Mouse (Mus musculus) heart, embryonic 14.5 days (tissue): Measurements from ENCODE around the gene Ddi2. TPM values are rescaled to one million over a fixed set of nuclear protein-coding genes. Genes with fewer than 3 reads are reported as not detected.

Experiments used
- ATAC-seq: fragments of 200-750 bp; cut with Nextera tagmentation; 2 replicates; pipeline ENCODE4 v1.8.0; 2017; ENCODE audit warnings: low read depth, moderate TSS enrichment; ENCODE audit not compliant: insufficient number of reproducible peaks, insufficient read depth, low FRiP score
- H3K27ac ChIP-seq, 2 experiments: fragments of 200-500 bp in 1 of 2; fragments of 300-500 bp in 1 of 2; sonication (generic) in 1 of 2; replicated peaks in 1 of 2; 2 replicates each; pipeline ENCODE4 v1.5.1; 2012 to 2014; ENCODE audit warnings: low read depth in 2 of 2, low read length in 2 of 2, control low read depth in 1 of 2, mild to moderate bottlenecking in 1 of 2, mixed read lengths in 1 of 2; ENCODE audit not compliant: control insufficient read depth in 1 of 2, insufficient read depth in 1 of 2
- H3K27me3 ChIP-seq: fragments of 300-500 bp; sonication (generic); 2 replicates; pipeline ENCODE4 v1.6.1; 2014; ENCODE audit warnings: mild to moderate bottlenecking, low read length, control low read depth; ENCODE audit not compliant: control insufficient read depth, insufficient read depth
- H3K36me3 ChIP-seq: fragments of 300-500 bp; sonication (generic); 2 replicates; pipeline ENCODE4 v1.6.1; 2014; ENCODE audit warnings: mild to moderate bottlenecking, control low read depth, low read length, mixed read lengths; ENCODE audit not compliant: control insufficient read depth, insufficient read depth
- H3K4me1 ChIP-seq, 2 experiments: fragments of 200-500 bp in 1 of 2; fragments of 300-500 bp in 1 of 2; sonication (generic) in 1 of 2; 2 replicates each; pipeline ENCODE4 v1.6.1; 2012 to 2014; ENCODE audit warnings: low read length in 2 of 2, control low read depth in 1 of 2, mixed read lengths in 1 of 2; ENCODE audit not compliant: control insufficient read depth in 2 of 2, insufficient read depth in 2 of 2
- H3K4me2 ChIP-seq: fragments of 300-500 bp; sonication (generic); 2 replicates; pipeline ENCODE4 v1.6.1; 2014; ENCODE audit warnings: mild to moderate bottlenecking, low read length
- H3K4me3 ChIP-seq, 2 experiments: fragments of 200-500 bp in 1 of 2; fragments of 300-500 bp in 1 of 2; sonication (generic) in 1 of 2; 2 replicates each; pipeline ENCODE4 v1.5.1; 2012 to 2014; ENCODE audit warnings: low read length in 2 of 2, mild to moderate bottlenecking in 2 of 2, control low read depth in 1 of 2, low read depth in 1 of 2, moderate library complexity in 1 of 2; ENCODE audit not compliant: control insufficient read depth in 1 of 2, insufficient read depth in 1 of 2
- H3K9ac ChIP-seq: fragments of 300-500 bp; sonication (generic); 2 replicates; pipeline ENCODE4 v1.6.1; 2014; ENCODE audit warnings: mild to moderate bottlenecking, low read length
- H3K9me3 ChIP-seq: fragments of 300-500 bp; sonication (generic); 2 replicates; pipeline ENCODE4 v1.6.1; 2016; ENCODE audit warnings: low read length, control low read depth; ENCODE audit not compliant: control insufficient read depth
- WGBS: fragments of 180-500 bp; shearing (Covaris S2); extraction: QIAGEN DNeasy Blood & Tissue Kit; methylation state at CpG from one replicate; pipeline ENCODE4 v1.1.7; 2014; 5-methylcytosine and 5-hydroxymethylcytosine counted together
- polyA plus RNA-seq: library from polyadenylated mRNA; unstranded; fragments of >200 nt; fragmentation: Nextera tagmentation; extraction: Ambion mirVana; gene quantifications from 2 replicates; pipeline ENCODE4 v1.2.1, GENCODE M21; 2014

The Ddi2 gene
- polyA plus RNA-seq, 1 experiment from 2014 or later, result 12.0 TPM

DNA sequence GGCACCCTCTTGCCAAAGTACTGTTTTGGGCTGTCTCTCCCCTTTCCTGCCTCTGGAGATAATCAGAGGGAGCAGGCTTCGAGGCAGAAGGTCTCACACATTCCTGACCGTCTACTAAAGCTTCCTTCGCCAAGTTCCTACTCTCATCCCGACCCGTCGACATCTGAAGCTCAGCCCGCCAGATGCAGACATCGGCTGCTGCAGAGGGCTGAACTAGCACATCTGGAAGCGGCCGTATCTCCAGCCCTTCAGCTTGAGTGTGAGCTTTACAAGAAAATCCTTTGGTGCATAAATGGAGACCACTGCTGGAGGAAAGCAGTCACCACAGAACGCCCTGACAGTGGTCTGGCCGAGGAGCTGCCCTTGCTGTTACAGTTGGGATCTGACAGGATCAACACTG lies 42.3 kb downstream of the Ddi2 start:
- Histone ChIP-seq H3K9me3 (no peaks in the 10 kb centered on the region), H3K27ac (no peak overlapping the region), H3K4me2 (no peak overlapping the region), H3K36me3 (peaks cover 42% of the 10 kb centered on the region), H3K27me3 (no peaks in the 10 kb centered on the region), H3K4me1 (peaks cover 26 to 38% of the 10 kb centered on the region in 2 experiments), H3K4me3 (no peak overlapping the region), H3K9ac (no peak overlapping the region)
- ATAC-seq, result 0 out of 2 replicates have a peak, but pooled peaks have one; percentile 32
- WGBS, result 31% methylated on average over 12 of the region's 12 CpGs

- 88% methylated on average over 2 of the region's 2 CpGs for WGBS
- H3K9ac ChIP-seq, result no peak overlapping the region
- H3K4me1 ChIP-seq, result peaks cover 21 to 32% of the 10 kb centered on the region in 2 experiments
- H3K27ac ChIP-seq, result no peak overlapping the region
- ATAC-seq, result no peak
- H3K4me3 ChIP-seq, result no peak overlapping the region
- H3K27me3 ChIP-seq, result no peaks in the 10 kb centered on the region
- peaks cover 25% of the 10 kb centered on the region for H3K36me3 ChIP-seq
- no peaks in the 10 kb centered on the region for H3K9me3 ChIP-seq
- H3K4me2 ChIP-seq, result no peak overlapping the region
Measured at GRCm38 (mm10) chr4:141679016-141679415, 44.2 kb downstream of the Ddi2 start.

- Histone ChIP-seq H3K9me3 (no peaks in the 10 kb centered on the region), H3K27ac (no peak overlapping the region), H3K9ac (no peak overlapping the region), H3K4me1 (peaks cover 5 to 9% of the 10 kb centered on the region in 2 experiments), H3K36me3 (peaks cover 8% of the 10 kb centered on the region; the same call in 1 of the 2 replicates), H3K4me3 (no peak overlapping the region), H3K4me2 (no peak overlapping the region), H3K27me3 (no peaks in the 10 kb centered on the region)
- 67% methylated on average over 5 of the region's 5 CpGs for WGBS
- no peak for ATAC-seq
Measured at GRCm38 (mm10) chr4:141676462-141676979, 46.7 kb downstream of the Ddi2 start.

- Histone ChIP-seq H3K4me1 (peaks cover 0 to 3% of the 10 kb centered on the region in 2 experiments; a peak in 1 of 4 replicates), H3K4me3 (no peak overlapping the region), H3K4me2 (no peak overlapping the region), H3K36me3 (no peaks in the 10 kb centered on the region), H3K9ac (no peak overlapping the region), H3K27ac (no peak overlapping the region), H3K9me3 (no peaks in the 10 kb centered on the region), H3K27me3 (no peaks in the 10 kb centered on the region)
- ATAC-seq, result no peak
- 67% methylated on average over 13 of the region's 13 CpGs for WGBS
Measured at GRCm38 (mm10) chr4:141672325-141672724, 50.9 kb downstream of the Ddi2 start.

- no peaks in the 10 kb centered on the region for H3K27me3 ChIP-seq
- ATAC-seq, result no peak
- H3K27ac ChIP-seq, result no peak overlapping the region
- H3K9ac ChIP-seq, result no peak overlapping the region
- WGBS, result 78% methylated on average over 4 of the region's 4 CpGs
- no peaks in the 10 kb centered on the region for H3K36me3 ChIP-seq
- no peaks in the 10 kb centered on the region for H3K9me3 ChIP-seq
- H3K4me3 ChIP-seq, result no peak overlapping the region
- H3K4me2 ChIP-seq, result no peak overlapping the region
- H3K4me1 ChIP-seq, result peaks cover 0 to 3% of the 10 kb centered on the region in 2 experiments; a peak in 1 of 4 replicates
Measured at GRCm38 (mm10) chr4:141671389-141671788, 51.8 kb downstream of the Ddi2 start.

GRCm38 (mm10) chr4:141669898-141670712 lies 53.1 kb downstream of the Ddi2 start:
- no peak overlapping the region for H3K4me2 ChIP-seq
- H3K27ac ChIP-seq, result no peak overlapping the region
- no peak overlapping the region for H3K4me3 ChIP-seq
- H3K4me1 ChIP-seq, result no peaks in the 10 kb centered on the region
- no peak overlapping the region for H3K9ac ChIP-seq
- no peaks in the 10 kb centered on the region for H3K27me3 ChIP-seq
- H3K9me3 ChIP-seq, result no peaks in the 10 kb centered on the region
- ATAC-seq, result no peak
- H3K36me3 ChIP-seq, result no peaks in the 10 kb centered on the region
- 85% methylated on average over 18 of the region's 18 CpGs for WGBS

DNA sequence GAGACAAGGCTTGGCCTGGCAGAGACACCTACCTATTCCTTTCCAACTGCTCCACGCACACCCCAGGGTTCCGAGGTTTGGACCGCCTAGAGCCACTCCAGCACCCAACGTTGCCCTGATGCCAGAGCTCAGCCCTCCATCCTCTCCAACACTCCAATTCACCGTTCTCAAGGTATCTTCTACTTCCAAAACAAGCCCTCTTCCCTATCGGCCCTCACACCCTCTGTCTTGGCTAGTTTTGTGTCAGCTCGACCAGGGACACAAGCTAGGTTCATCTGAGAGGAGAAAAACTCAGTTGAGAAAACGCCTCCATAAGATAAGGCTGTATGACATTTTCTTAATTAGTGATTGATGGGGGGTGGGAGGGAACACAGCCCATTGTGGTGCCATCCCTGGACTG lies 58.4 kb downstream of the Ddi2 start, which contains the start of gene Plekhm2:
Plekhm2 (minus strand) TSS at position 101 of the 400 bp plus-strand sequence.
- H3K27ac ChIP-seq, result peak within 1 kb of the TSS; percentile 53 to 91
- peaks cover 20% of the 10 kb centered on the region for H3K36me3 ChIP-seq
- peak within 1 kb of the TSS; percentile 75 for H3K4me2 ChIP-seq
- no peak for ATAC-seq
- WGBS, result 55% methylated on average over 8 of the region's 8 CpGs
- no peaks in the 10 kb centered on the region for H3K9me3 ChIP-seq
- H3K9ac ChIP-seq, result peak within 1 kb of the TSS; percentile 98
- H3K4me1 ChIP-seq, result peaks cover 9 to 12% of the 10 kb centered on the region in 2 experiments
- H3K27me3 ChIP-seq, result no peaks in the 10 kb centered on the region
- H3K4me3 ChIP-seq, result peak within 1 kb of the TSS; percentile 79 to 86
